Mouse (Mus musculus): ENCODE results near the gene Klhl31.

The Klhl31 gene

DNA sequence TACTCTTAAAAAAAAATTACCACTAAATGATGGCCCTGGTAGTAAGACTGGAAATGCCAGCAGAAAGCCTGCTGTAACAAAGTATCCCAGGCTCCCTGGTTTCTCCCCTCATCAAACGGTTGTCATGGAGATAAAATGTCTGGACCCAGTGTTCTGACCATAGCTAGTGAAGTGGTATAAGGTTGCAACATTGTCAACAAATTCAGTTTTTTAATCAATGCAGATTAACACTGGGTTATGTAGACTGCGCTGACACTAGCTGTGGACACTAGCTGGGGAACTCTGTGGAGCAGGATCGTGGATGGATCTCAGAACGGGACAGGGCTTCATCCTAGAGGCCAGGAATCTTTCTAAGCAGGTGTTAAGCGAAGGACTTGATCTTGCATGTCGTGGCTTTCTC is 70.2 kb downstream of the Klhl31 start:
- DNase-seq: no peak

GRCm38 (mm10) chr9:77707433-77708139 is 71.3 kb downstream of the Klhl31 start:
- no peak for DNase-seq

GRCm38 (mm10) chr9:77708950-77709349 is 72.7 kb downstream of the Klhl31 start:
- no peak for DNase-seq
